Mouse (Mus musculus) adrenal gland, adult 8-10 months (tissue): ENCODE measurements at regions not wholly inside any gene's neighbourhood (a gene's known extent, or its start where the extent isn't known, plus 50 kb on each side); places are given as distances from the start of the nearest gene placed in this dataset.

Experiments
- DNase-seq: peaks from one replicate; pipeline ENCODE4 v3.0.0; 2022

GRCm38 (mm10) chrX:68313486-68313885 lies 364.9 kb upstream of the Fmr1 start:
- peak; percentile 22 for DNase-seq
